Mouse (Mus musculus) limb, embryonic 14.5 days (tissue): ENCODE results near the gene Gmpr. TPM values are rescaled to one million over a fixed set of nuclear protein-coding genes. Genes with fewer than 3 reads are reported as not detected.

Source experiments
- ATAC-seq: fragments of 200-750 bp; cut with Nextera tagmentation; 2 replicates; pipeline ENCODE4 v1.8.0; 2017; ENCODE audit warnings: low read depth, moderate number of reproducible peaks, moderate TSS enrichment; ENCODE audit not compliant: low FRiP score
- DNase-seq: peaks from one replicate; pipeline ENCODE4 v3.0.0-alpha.2; 2015; ENCODE audit warnings: low spot score
- H3K27ac ChIP-seq: fragments of 300-500 bp; sonication (generic); replicated peaks from 2 replicates; pipeline ENCODE4 v1.5.1; 2014; ENCODE audit warnings: low read depth, mild to moderate bottlenecking, low read length, moderate library complexity, mixed read lengths
- H3K27me3 ChIP-seq: fragments of 300-500 bp; sonication (generic); 2 replicates; pipeline ENCODE4 v1.6.1; 2014; ENCODE audit warnings: low read length, mixed read lengths; ENCODE audit not compliant: control insufficient read depth, insufficient read depth
- H3K36me3 ChIP-seq: fragments of 300-500 bp; sonication (generic); 2 replicates; pipeline ENCODE4 v1.6.1; 2014; ENCODE audit warnings: mild to moderate bottlenecking, low read length, moderate library complexity, mixed read lengths; ENCODE audit not compliant: control insufficient read depth, insufficient read depth
- H3K4me1 ChIP-seq: fragments of 300-500 bp; sonication (generic); 2 replicates; pipeline ENCODE4 v1.6.1; 2014; ENCODE audit warnings: antibody characterized with exemption, low read length, mixed read lengths; ENCODE audit not compliant: control insufficient read depth, insufficient read depth
- H3K4me2 ChIP-seq: fragments of 300-500 bp; sonication (generic); replicated peaks from 2 replicates; pipeline ENCODE4 v1.6.1; 2014; ENCODE audit warnings: low read depth, mild to moderate bottlenecking, low read length, moderate library complexity; ENCODE audit not compliant: severe bottlenecking
- H3K4me3 ChIP-seq: fragments of 300-500 bp; sonication (generic); replicated peaks from 2 replicates; pipeline ENCODE4 v1.5.1; 2014; ENCODE audit warnings: low read length
- H3K9ac ChIP-seq: fragments of 300-500 bp; sonication (generic); 2 replicates; pipeline ENCODE4 v1.6.1; 2014; ENCODE audit warnings: mild to moderate bottlenecking, low read depth, low read length, moderate library complexity; ENCODE audit not compliant: severe bottlenecking
- H3K9me3 ChIP-seq: fragments of 300-500 bp; sonication (generic); 2 replicates; pipeline ENCODE4 v1.6.1; 2016; ENCODE audit warnings: low read length; ENCODE audit not compliant: control insufficient read depth
- POLR2A ChIP-seq: fragments of 200-500 bp; IDR thresholded peaks from 2 replicates; pipeline ENCODE4 v1.8.0; 2012; ENCODE audit warnings: inconsistent platforms, mild to moderate bottlenecking, moderate library complexity, borderline replicate concordance; ENCODE audit not compliant: insufficient read depth, insufficient read length; ENCODE audit errors: extremely low read depth
- WGBS: fragments of 180-500 bp; shearing (Covaris S2); extraction: QIAGEN DNeasy Blood & Tissue Kit; methylation state at CpG from one replicate; pipeline ENCODE4 v1.1.7; 2014; 5-methylcytosine and 5-hydroxymethylcytosine counted together
- polyA plus RNA-seq, 2 experiments: library from polyadenylated mRNA; depleted of rRNA in 1 of 2; stranded (reverse) in 1 of 2; unstranded in 1 of 2; fragments of >200 nt; fragmentation: Nextera tagmentation in 1 of 2; extraction: Ambion mirVana in 1 of 2; gene quantifications; 2 replicates each; pipeline versions ENCODE4 v1.2.1 to v1.2.3; 2012 to 2014

Gmpr gene
- polyA plus RNA-seq, 2 experiments: 21.3 to 36.8 TPM

- no peak for TF ChIP-seq POLR2A
Observed at GRCm38 (mm10) chr13:45524305-45524704, 17.1 kb downstream of the Gmpr start.

GRCm38 (mm10) chr13:45524791-45525435 is 17.7 kb downstream of the Gmpr start:
- Histone ChIP-seq H3K9me3 (no peaks in the 10 kb centered on the region), H3K36me3 (no peaks in the 10 kb centered on the region), H3K27ac (no peak overlapping the region), H3K27me3 (no peaks in the 10 kb centered on the region), H3K4me2 (no peak overlapping the region), H3K4me3 (no peak overlapping the region), H3K9ac (no peak overlapping the region), H3K4me1 (no peaks in the 10 kb centered on the region)
- no peak for TF ChIP-seq POLR2A
- 88% methylated on average over 6 of the region's 6 CpGs for WGBS
- no peak for ATAC-seq
- DNase-seq: no peak

More at GRCm38 (mm10) chr13:45524305-45524704, 17.1 kb downstream of the Gmpr start:
- no peak overlapping the region for H3K4me2 ChIP-seq
- no peak overlapping the region for H3K27ac ChIP-seq
- ATAC-seq (no peak), DNase-seq (no peak)
- H3K36me3 ChIP-seq: no peaks in the 10 kb centered on the region
- no peak overlapping the region for H3K9ac ChIP-seq
- H3K9me3 ChIP-seq: no peaks in the 10 kb centered on the region
- WGBS: 48% methylated on average over 3 of the region's 3 CpGs
- H3K27me3 ChIP-seq: no peaks in the 10 kb centered on the region
- H3K4me1 ChIP-seq: no peaks in the 10 kb centered on the region
- no peak overlapping the region for H3K4me3 ChIP-seq

DNA sequence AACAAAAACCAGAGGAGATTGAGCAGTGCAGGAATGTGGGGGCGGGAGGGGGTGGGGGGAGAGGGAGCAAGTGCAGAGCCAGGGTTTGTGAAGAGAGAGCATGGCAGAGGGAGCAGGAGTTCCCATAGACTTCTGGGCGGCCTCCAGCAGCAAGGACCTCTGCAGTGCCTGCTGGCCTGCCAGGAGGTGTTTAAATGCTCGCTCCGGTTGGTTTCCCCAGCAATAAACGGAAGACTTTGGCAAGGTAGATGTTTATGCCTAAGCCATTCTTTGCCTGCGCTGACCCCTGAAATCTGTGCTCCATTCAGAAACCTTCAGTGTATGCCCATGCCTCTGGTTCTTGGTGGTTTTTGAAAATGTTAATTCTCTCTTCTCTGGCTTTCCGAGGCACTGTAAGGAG is 19.0 kb downstream of the Gmpr start:
- Histone ChIP-seq H3K36me3 (no peaks in the 10 kb centered on the region), H3K9me3 (no peaks in the 10 kb centered on the region), H3K27me3 (no peaks in the 10 kb centered on the region), H3K4me3 (no peak overlapping the region), H3K27ac (no peak overlapping the region), H3K4me1 (peaks cover 9% of the 10 kb centered on the region), H3K9ac (no peak overlapping the region), H3K4me2 (no peak overlapping the region)
- WGBS: 55% methylated on average over 7 of the region's 7 CpGs
- ATAC-seq (no peak), DNase-seq (no peak)
- no peak for TF ChIP-seq POLR2A

- Histone ChIP-seq H3K9me3 (no peaks in the 10 kb centered on the region), H3K27me3 (no peaks in the 10 kb centered on the region), H3K9ac (no peak overlapping the region), H3K27ac (no peak overlapping the region), H3K4me3 (no peak overlapping the region), H3K4me1 (peaks cover 10% of the 10 kb centered on the region), H3K4me2 (no peak overlapping the region), H3K36me3 (no peaks in the 10 kb centered on the region)
- no peak for ATAC-seq
- DNase-seq: no peak
- WGBS: 78% methylated on average over 11 of the region's 11 CpGs
- no peak for TF ChIP-seq POLR2A
Observed at GRCm38 (mm10) chr13:45527232-45527964, 20.2 kb downstream of the Gmpr start.

DNA sequence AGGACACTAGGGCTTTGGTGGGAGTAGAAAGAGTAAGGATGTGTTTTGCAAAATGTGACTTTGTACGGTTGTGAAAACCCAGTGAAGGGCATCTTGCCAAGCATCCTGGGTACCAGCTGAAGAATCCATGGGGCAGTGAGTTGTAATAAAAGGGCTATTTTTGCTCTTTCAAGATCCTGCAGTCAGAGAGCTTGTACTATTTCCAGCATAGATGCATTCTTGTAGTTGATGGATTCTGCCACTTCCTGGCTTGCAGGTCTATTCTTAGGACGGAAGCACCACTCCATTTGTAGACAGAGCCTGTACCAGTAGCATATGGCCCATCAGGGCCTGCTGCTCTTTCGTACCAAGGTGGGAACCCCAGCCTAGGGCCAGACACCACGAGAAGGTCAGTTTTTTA is 21.5 kb downstream of the Gmpr start:
- TF ChIP-seq POLR2A: no peak

More for the DNA sequence above, 21.5 kb downstream of the Gmpr start:
- no peak overlapping the region for H3K4me3 ChIP-seq
- H3K36me3 ChIP-seq: no peaks in the 10 kb centered on the region
- DNase-seq (no peak), ATAC-seq (no peak)
- H3K9me3 ChIP-seq: no peaks in the 10 kb centered on the region
- 81% methylated on average over 4 of the region's 4 CpGs for WGBS
- H3K9ac ChIP-seq: no peak overlapping the region
- H3K27ac ChIP-seq: no peak overlapping the region
- no peaks in the 10 kb centered on the region for H3K27me3 ChIP-seq
- no peak overlapping the region for H3K4me2 ChIP-seq
- peaks cover 10% of the 10 kb centered on the region for H3K4me1 ChIP-seq
